Mouse (Mus musculus) small intestine, adult 2 months (tissue): ENCODE data around the gene Gm20388.

Experiments
- CTCF ChIP-seq: fragments of 200-500 bp; IDR thresholded peaks from 2 replicates; pipeline ENCODE4 v1.5.1; 2012; ENCODE audit warnings: low read depth, mild to moderate bottlenecking, control low read depth, inconsistent platforms, low read length, moderate library complexity, mixed read lengths; ENCODE audit not compliant: insufficient replicate concordance, insufficient read length; ENCODE audit errors: extremely low read depth
- POLR2A ChIP-seq: fragments of 200-500 bp; IDR thresholded peaks from 2 replicates; pipeline ENCODE4 v1.6.1; 2012; ENCODE audit warnings: low read depth, mild to moderate bottlenecking, control low read depth, inconsistent platforms, low read length, moderate library complexity

GRCm38 (mm10) chr8:121688496-121688895 lies 1777.9 kb downstream of the Gm20388 start:
- TF ChIP-seq POLR2A (no peak), CTCF (no peak)
